ENCODE assay signal across 10 mouse cellular contexts in the genomic region with DNA sequence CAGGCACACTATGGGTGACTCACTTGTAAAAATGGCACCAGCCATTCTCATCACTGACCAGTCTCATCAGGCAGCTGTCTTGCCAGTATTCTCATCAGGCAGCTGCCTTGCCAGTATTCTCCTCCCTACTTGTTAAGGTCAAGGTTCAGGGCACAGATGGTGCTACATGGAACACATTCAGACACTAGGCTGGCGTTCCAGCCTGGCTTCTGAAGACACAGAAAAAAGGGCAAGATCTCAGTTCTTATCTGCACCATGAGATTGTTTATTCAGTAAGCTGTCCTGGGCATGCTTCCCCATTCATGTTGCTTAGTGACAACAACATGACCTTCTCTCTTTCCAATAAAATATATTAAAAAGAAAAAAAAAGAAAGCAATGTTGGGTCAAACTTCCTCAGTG.
DNase-seq lines count a peak whose midpoint lies in the region; ATAC-seq and TF ChIP-seq lines count a peak whose summit lies in the region.
"Had no signal": no experiment of that assay in that cellular context is flagged by ENCODE, and none has a peak within 500 bp of the region (broad histone marks: within the 10 kb centered on the region; RNA-seq: fewer than 3 reads in every experiment).

No protein-coding gene starts in this region.

- no peak for TF ChIP-seq CTCF in liver, adult 2 months (IDR thresholded peaks at IDR 0.05; ENCODE audit: low read depth, low read length)
- TF ChIP-seq CTCF in cerebellum, adult 2 months (IDR thresholded peaks at IDR 0.05; ENCODE audit: borderline replicate concordance, insufficient read depth, low read depth, low read length): no peak

- H3K27ac ChIP-seq in liver, adult 2 months (replicated peaks; ENCODE audit: insufficient read depth, low read depth, low read length): peak overlapping the region; percentile 67
- H3K27ac ChIP-seq in embryonic facial prominence, embryonic 11.5 days (replicated peaks; ENCODE audit: low read depth, low read length): no peak overlapping the region
- H3K27ac ChIP-seq in cerebellum, adult 2 months (ENCODE audit: insufficient read depth, low read length): no peak overlapping the region
- H3K27ac ChIP-seq: limb, embryonic 13.5 days had no signal

- no peak overlapping the region for H3K4me2 ChIP-seq in embryonic facial prominence, embryonic 11.5 days (ENCODE audit: low read depth, low read length)
- H3K4me2 ChIP-seq: limb, embryonic 13.5 days had no signal

- ATAC-seq in embryonic facial prominence, embryonic 11.5 days (replicated peaks; ENCODE audit: insufficient number of reproducible peaks, low FRiP score, low TSS enrichment, low read depth): no peak
- no peak for ATAC-seq in CD4-positive, CD25-positive, alpha-beta regulatory T cell, adult 4 months
- ATAC-seq in erythroid progenitor cell, adult 5-6 weeks (replicated peaks; ENCODE audit: low FRiP score, poor library complexity, severe bottlenecking): no peak
- ATAC-seq: Patski had no signal

- no peaks in the 10 kb centered on the region for H3K27me3 ChIP-seq in liver, adult 2 months (ENCODE audit: control insufficient read depth, insufficient read depth, low read length)
- no peaks in the 10 kb centered on the region for H3K27me3 ChIP-seq in embryonic facial prominence, embryonic 11.5 days (ENCODE audit: control insufficient read depth, insufficient read depth, low read length)
- H3K27me3 ChIP-seq in cerebellum, adult 2 months (ENCODE audit: control insufficient read depth, insufficient read depth, low read length): no peaks in the 10 kb centered on the region
- H3K27me3 ChIP-seq: limb, embryonic 13.5 days had no signal

- no peaks in the 10 kb centered on the region for H3K79me2 ChIP-seq in liver, adult 2 months (ENCODE audit: control insufficient read depth, insufficient read depth, low read length)

- no peak for TF ChIP-seq POLR2A in liver, adult 2 months (IDR thresholded peaks at IDR 0.05; ENCODE audit: extremely low read depth, insufficient read depth, low read length)
- no peak for TF ChIP-seq POLR2A in cerebellum, adult 2 months (IDR thresholded peaks at IDR 0.05; ENCODE audit: borderline replicate concordance, insufficient read depth, low read length)

- H3K9me3 ChIP-seq in embryonic facial prominence, embryonic 11.5 days (replicated peaks; ENCODE audit: control insufficient read depth, low read length): no peaks in the 10 kb centered on the region
- H3K9me3 ChIP-seq: limb, embryonic 13.5 days had no signal

- WGBS in liver, adult 2 months: 32% methylated on average over 1 of the region's 1 CpGs
- WGBS in embryonic facial prominence, embryonic 11.5 days: 13% methylated on average over 1 of the region's 1 CpGs
- 31% methylated on average over 1 of the region's 1 CpGs for WGBS in cerebellum, adult 2 months

- no peaks in the 10 kb centered on the region for H3K36me3 ChIP-seq in liver, adult 2 months (ENCODE audit: control insufficient read depth, insufficient read depth, low read length)
- H3K36me3 ChIP-seq in embryonic facial prominence, embryonic 11.5 days (replicated peaks; ENCODE audit: control insufficient read depth, insufficient read depth, low read depth, low read length): no peaks in the 10 kb centered on the region
- H3K36me3 ChIP-seq: limb, embryonic 13.5 days had no signal

- peak; percentile 30 for DNase-seq in liver, adult 2 months (ENCODE audit: extremely low read depth, low read depth, low spot score)
- no peak for DNase-seq in liver
- peak; percentile 3 for DNase-seq in adrenal gland, postnatal 10 days
- peak; percentile 6 for DNase-seq in embryonic facial prominence, embryonic 11.5 days (ENCODE audit: low spot score)
- DNase-seq in lung, postnatal 14 days: peak; percentile 2
- no peak for DNase-seq in cerebellum, adult 2 months

- no peak overlapping the region for H3K9ac ChIP-seq in liver, adult 2 months (ENCODE audit: low read depth, low read length)
- H3K9ac ChIP-seq in embryonic facial prominence, embryonic 11.5 days (replicated peaks; ENCODE audit: low read length): no peak overlapping the region
- H3K9ac ChIP-seq: limb, embryonic 13.5 days had no signal

- peaks cover 2% of the 10 kb centered on the region; the same call in 1 of the 2 replicates for H3K4me1 ChIP-seq in liver, adult 2 months (ENCODE audit: control insufficient read depth, insufficient read depth, low read length)
- no peaks in the 10 kb centered on the region for H3K4me1 ChIP-seq in embryonic facial prominence, embryonic 11.5 days (ENCODE audit: control insufficient read depth, insufficient read depth, low read length)
- H3K4me1 ChIP-seq in cerebellum, adult 2 months (ENCODE audit: control insufficient read depth, insufficient read depth, low read length): no peaks in the 10 kb centered on the region

- no peak overlapping the region for H3K4me3 ChIP-seq in liver, adult 2 months (ENCODE audit: insufficient read depth, low read depth, low read length)
- H3K4me3 ChIP-seq in embryonic facial prominence, embryonic 11.5 days (ENCODE audit: low read depth, low read length): no peak overlapping the region
- H3K4me3 ChIP-seq in cerebellum, adult 2 months (replicated peaks; ENCODE audit: insufficient read depth, low read depth, low read length): no peak overlapping the region
- H3K4me3 ChIP-seq: limb, embryonic 13.5 days had no signal

Comparison
In these comparisons a context has a peak if more than half of its experiments do, and no peak if none do; other contexts are left out.
1. DNase-seq: peak in liver, adult 2 months (single experiment), adrenal gland, postnatal 10 days (single experiment), embryonic facial prominence, embryonic 11.5 days (single experiment) and lung, postnatal 14 days (single experiment); none in liver (single experiment) and cerebellum, adult 2 months (0 of 2).